Mouse (Mus musculus): Measurements from ENCODE around the gene Mrpl19.

DNA sequence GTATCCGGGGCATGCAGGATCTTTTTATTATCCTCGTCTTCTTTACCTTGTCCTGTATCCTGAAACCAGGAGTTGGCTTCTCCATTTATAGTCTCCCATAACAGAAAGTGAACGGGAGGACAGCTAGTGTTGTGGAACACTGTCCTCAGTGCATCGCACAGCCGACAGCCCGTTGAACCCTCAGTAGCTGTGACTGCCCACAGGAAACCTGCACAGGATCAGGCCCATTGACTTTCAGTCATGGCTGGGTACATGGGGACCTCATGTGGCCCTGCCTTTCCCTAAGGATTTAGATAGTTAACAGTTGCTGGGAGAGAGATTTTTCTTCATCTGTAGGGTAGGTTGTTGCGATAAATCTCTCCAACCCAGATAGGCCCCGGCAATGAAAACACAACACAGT lies 6.8 kb upstream of the Mrpl19 start:
- TF ChIP-seq CTCF (IDR thresholded peaks at IDR 0.05; ENCODE audit: low read depth) = no peak
- no peak for TF ChIP-seq EP300 (IDR thresholded peaks at IDR 0.05; ENCODE audit: low read depth)
